Mouse (Mus musculus): ENCODE data around the gene Dagla. TPM values are rescaled to one million over a fixed set of nuclear protein-coding genes. Genes with fewer than 3 reads are reported as not detected.

The Dagla gene
- polyA plus RNA-seq, 1 experiment = not detected

- no peak overlapping the region for H3K4me3 ChIP-seq (ENCODE audit: insufficient read depth, low read depth, low read length)
- 88% methylated on average over 9 of the region's 9 CpGs for WGBS
These were observed 12.7 kb downstream of the Dagla start for GRCm38 (mm10) chr19:10291896-10292490.

GRCm38 (mm10) chr19:10290153-10290945, 14.3 kb downstream of the Dagla start:
- H3K4me3 ChIP-seq (ENCODE audit: insufficient read depth, low read depth, low read length) = no peak overlapping the region
- no peak for TF ChIP-seq POLR2A (IDR thresholded peaks at IDR 0.05; ENCODE audit: insufficient read depth, low read depth, low read length)
- TF ChIP-seq CTCF (IDR thresholded peaks at IDR 0.05; ENCODE audit: insufficient read depth, low read depth, low read length) = no peak
- H3K4me1 ChIP-seq (ENCODE audit: control insufficient read depth, insufficient read depth, low read length) = peaks cover 68% of the 10 kb centered on the region
- no peak overlapping the region; the same call in 1 of the 2 replicates for H3K27ac ChIP-seq (ENCODE audit: insufficient read depth, low read depth, low read length)
- WGBS = 44% methylated on average over 16 of the region's 16 CpGs

More at GRCm38 (mm10) chr19:10291896-10292490, 12.7 kb downstream of the Dagla start:
- H3K4me1 ChIP-seq (ENCODE audit: control insufficient read depth, insufficient read depth, low read length) = peaks cover 74% of the 10 kb centered on the region
- no peak for TF ChIP-seq CTCF (IDR thresholded peaks at IDR 0.05; ENCODE audit: insufficient read depth, low read depth, low read length)
- TF ChIP-seq POLR2A (IDR thresholded peaks at IDR 0.05; ENCODE audit: insufficient read depth, low read depth, low read length) = no peak
- H3K27ac ChIP-seq (ENCODE audit: insufficient read depth, low read depth, low read length) = no peak overlapping the region

- 75% methylated on average over 4 of the region's 4 CpGs for WGBS
These were observed 15.0 kb downstream of the Dagla start for GRCm38 (mm10) chr19:10289609-10290150.

GRCm38 (mm10) chr19:10288125-10289040, 16.3 kb downstream of the Dagla start:
- WGBS = 83% methylated on average over 8 of the region's 8 CpGs
- no peak overlapping the region for H3K27ac ChIP-seq (ENCODE audit: insufficient read depth, low read depth, low read length)
- H3K4me1 ChIP-seq (ENCODE audit: control insufficient read depth, insufficient read depth, low read length) = peaks cover 57% of the 10 kb centered on the region

More at GRCm38 (mm10) chr19:10289609-10290150, 15.0 kb downstream of the Dagla start:
- Histone ChIP-seq H3K4me1 (ENCODE audit: control insufficient read depth, insufficient read depth, low read length) (peaks cover 62% of the 10 kb centered on the region), H3K4me3 (ENCODE audit: insufficient read depth, low read depth, low read length) (no peak overlapping the region), H3K27ac (ENCODE audit: insufficient read depth, low read depth, low read length) (no peak overlapping the region)
- TF ChIP-seq POLR2A (IDR thresholded peaks at IDR 0.05; ENCODE audit: insufficient read depth, low read depth, low read length) (no peak), CTCF (IDR thresholded peaks at IDR 0.05; ENCODE audit: insufficient read depth, low read depth, low read length) (no peak)

GRCm38 (mm10) chr19:10286458-10286872, 18.2 kb downstream of the Dagla start:
- 82% methylated on average over 10 of the region's 10 CpGs for WGBS
- TF ChIP-seq CTCF (IDR thresholded peaks at IDR 0.05; ENCODE audit: insufficient read depth, low read depth, low read length) (no peak), POLR2A (IDR thresholded peaks at IDR 0.05; ENCODE audit: insufficient read depth, low read depth, low read length) (no peak)

More at GRCm38 (mm10) chr19:10288125-10289040, 16.3 kb downstream of the Dagla start:
- TF ChIP-seq POLR2A (IDR thresholded peaks at IDR 0.05; ENCODE audit: insufficient read depth, low read depth, low read length) (no peak), CTCF (IDR thresholded peaks at IDR 0.05; ENCODE audit: insufficient read depth, low read depth, low read length) (no peak)
- no peak overlapping the region for H3K4me3 ChIP-seq (ENCODE audit: insufficient read depth, low read depth, low read length)

GRCm38 (mm10) chr19:10280771-10281540, 23.7 kb downstream of the Dagla start:
- H3K4me1 ChIP-seq (ENCODE audit: control insufficient read depth, insufficient read depth, low read length) = peaks cover 58% of the 10 kb centered on the region
- no peak for TF ChIP-seq CTCF (IDR thresholded peaks at IDR 0.05; ENCODE audit: insufficient read depth, low read depth, low read length)
- TF ChIP-seq POLR2A (IDR thresholded peaks at IDR 0.05; ENCODE audit: insufficient read depth, low read depth, low read length) = no peak
- H3K4me3 ChIP-seq (ENCODE audit: insufficient read depth, low read depth, low read length) = no peak overlapping the region
- H3K27ac ChIP-seq (ENCODE audit: insufficient read depth, low read depth, low read length) = peak overlapping the region; percentile 24; the same call in 1 of the 2 replicates
- WGBS = 59% methylated on average over 14 of the region's 14 CpGs

More at GRCm38 (mm10) chr19:10286458-10286872, 18.2 kb downstream of the Dagla start:
- Histone ChIP-seq H3K27ac (ENCODE audit: insufficient read depth, low read depth, low read length) (no peak overlapping the region), H3K4me3 (ENCODE audit: insufficient read depth, low read depth, low read length) (no peak overlapping the region), H3K4me1 (ENCODE audit: control insufficient read depth, insufficient read depth, low read length) (peaks cover 58% of the 10 kb centered on the region)

GRCm38 (mm10) chr19:10279668-10280067, 25.0 kb downstream of the Dagla start:
- no peak overlapping the region for H3K27ac ChIP-seq (ENCODE audit: insufficient read depth, low read depth, low read length)
- 82% methylated on average over 9 of the region's 9 CpGs for WGBS
- TF ChIP-seq CTCF (IDR thresholded peaks at IDR 0.05; ENCODE audit: insufficient read depth, low read depth, low read length) = no peak
- TF ChIP-seq POLR2A (IDR thresholded peaks at IDR 0.05; ENCODE audit: insufficient read depth, low read depth, low read length) = no peak
- no peak overlapping the region for H3K4me3 ChIP-seq (ENCODE audit: insufficient read depth, low read depth, low read length)
- H3K4me1 ChIP-seq (ENCODE audit: control insufficient read depth, insufficient read depth, low read length) = peaks cover 58% of the 10 kb centered on the region

All from olfactory bulb, adult 2 months (tissue).